Mouse (Mus musculus) liver, embryonic 14.5 days (tissue): ENCODE data around the gene Gpx5. TPM values are rescaled to one million over a fixed set of nuclear protein-coding genes. Genes with fewer than 3 reads are reported as not detected.

Experiments
- ATAC-seq: fragments of 200-750 bp; cut with Nextera tagmentation; 2 replicates; pipeline ENCODE4 v1.8.0; 2017; ENCODE audit warnings: moderate number of reproducible peaks, mild to moderate bottlenecking, moderate library complexity; ENCODE audit not compliant: insufficient read depth
- DNase-seq, 3 experiments: peaks; one replicate each; pipeline ENCODE4 v3.0.0-alpha.2; 2012 to 2013; ENCODE audit warnings: low read depth in 3 of 3, low spot score in 3 of 3
- H3K27ac ChIP-seq: fragments of 300-500 bp; sonication (generic); 2 replicates; pipeline ENCODE4 v1.5.1; 2014; ENCODE audit warnings: moderate library complexity, mild to moderate bottlenecking, control low read depth, inconsistent platforms
- H3K27me3 ChIP-seq: fragments of 300-500 bp; sonication (generic); 2 replicates; pipeline ENCODE4 v1.6.1; 2014; ENCODE audit warnings: mild to moderate bottlenecking, low read length, moderate library complexity; ENCODE audit not compliant: control insufficient read depth, insufficient read depth
- H3K36me3 ChIP-seq: fragments of 300-500 bp; sonication (generic); replicated peaks from 2 replicates; pipeline ENCODE4 v1.6.1; 2014; ENCODE audit warnings: low read depth; ENCODE audit not compliant: control insufficient read depth, insufficient read depth
- H3K4me1 ChIP-seq, 2 experiments: fragments of 200-500 bp in 1 of 2; fragments of 300-500 bp in 1 of 2; sonication (generic) in 1 of 2; replicated peaks; 2 replicates each; pipeline ENCODE4 v1.6.1; 2012 to 2014; ENCODE audit warnings: antibody characterized with exemption in 1 of 2, inconsistent platforms in 1 of 2, low read length in 1 of 2; ENCODE audit not compliant: control insufficient read depth in 2 of 2, insufficient read depth in 2 of 2
- H3K4me2 ChIP-seq: fragments of 300-500 bp; sonication (generic); 2 replicates; pipeline ENCODE4 v1.6.1; 2014; ENCODE audit warnings: low read depth, mild to moderate bottlenecking, control low read depth, moderate library complexity
- H3K4me3 ChIP-seq, 2 experiments: fragments of 200-500 bp in 1 of 2; fragments of 300-500 bp in 1 of 2; sonication (generic) in 1 of 2; 2 replicates each; pipeline ENCODE4 v1.5.1; 2012 to 2014; ENCODE audit warnings: low read depth in 2 of 2, low read length in 2 of 2, mild to moderate bottlenecking in 2 of 2, control low read depth in 1 of 2, inconsistent platforms in 1 of 2, moderate library complexity in 1 of 2; ENCODE audit not compliant: insufficient read depth in 1 of 2
- H3K9ac ChIP-seq: fragments of 300-500 bp; sonication (generic); replicated peaks from 2 replicates; pipeline ENCODE4 v1.6.1; 2014; ENCODE audit warnings: mild to moderate bottlenecking, control low read depth, moderate library complexity
- H3K9me3 ChIP-seq: fragments of 300-500 bp; sonication (generic); 2 replicates; pipeline ENCODE4 v1.6.1; 2016; ENCODE audit warnings: low read length, mixed read lengths; ENCODE audit not compliant: control insufficient read depth
- CTCF ChIP-seq: IDR thresholded peaks from 2 replicates; pipeline ENCODE4 v1.5.1; 2016; ENCODE audit warnings: antibody characterized with exemption, low read depth, control low read depth
- EP300 ChIP-seq: IDR thresholded peaks from 2 replicates; pipeline ENCODE4 v1.6.1; 2016; ENCODE audit warnings: antibody characterized with exemption, low read depth
- WGBS: fragments of 180-500 bp; shearing (Covaris S2); extraction: QIAGEN DNeasy Blood & Tissue Kit; methylation state at CpG from one replicate; pipeline ENCODE4 v1.1.7; 2014; ENCODE audit not compliant: insufficient replicate concordance; 5-methylcytosine and 5-hydroxymethylcytosine counted together
- polyA plus RNA-seq, 2 experiments: library from polyadenylated mRNA; depleted of rRNA in 1 of 2; stranded (reverse) in 1 of 2; unstranded in 1 of 2; fragments of >200 nt; fragmentation: Nextera tagmentation in 1 of 2; extraction: Ambion mirVana in 1 of 2; gene quantifications; 2 replicates each; pipeline versions ENCODE4 v1.2.1 to v1.2.3; 2012 to 2014

The Gpx5 gene
- polyA plus RNA-seq, 2 experiments, result not detected

- ATAC-seq, result no peak
- TF ChIP-seq EP300 (no peak), CTCF (no peak)
- Histone ChIP-seq H3K9me3 (no peaks in the 10 kb centered on the region), H3K4me2 (peak overlapping the region; percentile 79), H3K36me3 (no peaks in the 10 kb centered on the region), H3K4me1 (peaks cover 0 to 31% of the 10 kb centered on the region in 2 experiments; a peak in 3 of 4 replicates), H3K4me3 (peak overlapping the region; percentile 56 to 66), H3K27me3 (peaks cover 1% of the 10 kb centered on the region), H3K27ac (no peak overlapping the region), H3K9ac (no peak overlapping the region)
- WGBS, result 12% methylated on average over 5 of the region's 5 CpGs
- DNase-seq, result no peak
Measured at GRCm38 (mm10) chr13:21260289-21260688, 32.2 kb downstream of the Gpx5 start.

- Histone ChIP-seq H3K27me3 (peaks cover 6% of the 10 kb centered on the region), H3K4me1 (peaks cover 0 to 31% of the 10 kb centered on the region in 2 experiments; a peak in 3 of 4 replicates), H3K4me2 (peak overlapping the region; percentile 79), H3K4me3 (peak overlapping the region; percentile 56 to 66), H3K27ac (no peak overlapping the region), H3K9me3 (no peaks in the 10 kb centered on the region), H3K9ac (no peak overlapping the region; the same call in 1 of the 2 replicates), H3K36me3 (no peaks in the 10 kb centered on the region)
- DNase-seq (no peak), ATAC-seq (peak; percentile 74)
- TF ChIP-seq CTCF, result no peak
- no peak for TF ChIP-seq EP300
- WGBS, result under 1% methylated on average over 18 of the region's 18 CpGs
Measured at GRCm38 (mm10) chr13:21259677-21260113, 32.8 kb downstream of the Gpx5 start.

GRCm38 (mm10) chr13:21259171-21259631 is 33.3 kb downstream of the Gpx5 start:
- TF ChIP-seq EP300 (no peak), CTCF (no peak)
- Histone ChIP-seq H3K4me1 (peaks cover 0 to 31% of the 10 kb centered on the region in 2 experiments; a peak in 3 of 4 replicates), H3K9ac (peak overlapping the region; percentile 40), H3K9me3 (no peaks in the 10 kb centered on the region), H3K27me3 (peaks cover 6% of the 10 kb centered on the region), H3K27ac (no peak overlapping the region), H3K4me2 (peak overlapping the region; percentile 79), H3K36me3 (no peaks in the 10 kb centered on the region), H3K4me3 (peak overlapping the region; percentile 55 to 56)
- DNase-seq, result no peak
- WGBS, result 2% methylated on average over 15 of the region's 15 CpGs
- ATAC-seq, result no peak

GRCm38 (mm10) chr13:21258524-21258923 is 34.0 kb downstream of the Gpx5 start:
- Histone ChIP-seq H3K9me3 (no peaks in the 10 kb centered on the region), H3K27me3 (peaks cover 6% of the 10 kb centered on the region), H3K27ac (no peak overlapping the region), H3K4me1 (peaks cover 0 to 27% of the 10 kb centered on the region in 2 experiments; a peak in 3 of 4 replicates), H3K4me2 (peak overlapping the region; percentile 79), H3K9ac (no peak overlapping the region), H3K4me3 (peak overlapping the region; percentile 55 to 56; a peak in 2 of 4 replicates), H3K36me3 (no peaks in the 10 kb centered on the region)
- 10% methylated on average over 6 of the region's 6 CpGs for WGBS
- ATAC-seq (no peak), DNase-seq (no peak)
- no peak for TF ChIP-seq CTCF
- no peak for TF ChIP-seq EP300

- ATAC-seq (peak; percentile 77), DNase-seq (no peak)
- H3K9ac ChIP-seq, result peak overlapping the region; percentile 31; the same call in 1 of the 2 replicates
- peaks cover 6% of the 10 kb centered on the region for H3K27me3 ChIP-seq
- no peaks in the 10 kb centered on the region for H3K36me3 ChIP-seq
- 2% methylated on average over 16 of the region's 16 CpGs for WGBS
- TF ChIP-seq CTCF (no peak), EP300 (no peak)
- H3K9me3 ChIP-seq, result no peaks in the 10 kb centered on the region
- peak overlapping the region; percentile 61 to 95 for H3K4me3 ChIP-seq
- peak overlapping the region; percentile 67 for H3K4me2 ChIP-seq
- no peak overlapping the region for H3K27ac ChIP-seq
- H3K4me1 ChIP-seq, result peaks cover 0 to 15% of the 10 kb centered on the region in 2 experiments; a peak in 2 of 4 replicates
Measured at GRCm38 (mm10) chr13:21253986-21254385, 38.5 kb downstream of the Gpx5 start.
